Mouse (Mus musculus) testis, adult 2 months (tissue): Measurements from ENCODE around the gene Ubr4. TPM values are rescaled to one million over a fixed set of nuclear protein-coding genes. Genes with fewer than 3 reads are reported as not detected.

ENCODE experiments used
- H3K27ac ChIP-seq: fragments of 200-500 bp; 2 replicates; pipeline ENCODE4 v1.5.1; 2012; ENCODE audit warnings: low read depth, low read length; ENCODE audit not compliant: control insufficient read depth, insufficient read depth
- H3K27me3 ChIP-seq: fragments of 200-500 bp; 2 replicates; pipeline ENCODE4 v1.6.1; 2012; ENCODE audit warnings: mild to moderate bottlenecking, low read length, moderate library complexity; ENCODE audit not compliant: control insufficient read depth, insufficient read depth
- H3K36me3 ChIP-seq: fragments of 200-500 bp; 2 replicates; pipeline ENCODE4 v1.6.1; 2012; ENCODE audit warnings: mild to moderate bottlenecking, low read length; ENCODE audit not compliant: control insufficient read depth, insufficient read depth
- H3K4me1 ChIP-seq: fragments of 200-500 bp; 2 replicates; pipeline ENCODE4 v1.6.1; 2012; ENCODE audit warnings: low read length; ENCODE audit not compliant: control insufficient read depth, insufficient read depth
- H3K4me3 ChIP-seq: fragments of 200-500 bp; 2 replicates; pipeline ENCODE4 v1.5.1; 2012; ENCODE audit warnings: low read depth, mild to moderate bottlenecking, low read length, moderate library complexity, mixed read lengths; ENCODE audit not compliant: control insufficient read depth
- CTCF ChIP-seq: fragments of 200-500 bp; IDR thresholded peaks from 2 replicates; pipeline ENCODE4 v1.5.1; 2012; ENCODE audit warnings: low read depth, mild to moderate bottlenecking, inconsistent platforms, low read length, moderate library complexity; ENCODE audit not compliant: control insufficient read depth, insufficient read depth, insufficient replicate concordance
- POLR2A ChIP-seq: fragments of 200-500 bp; IDR thresholded peaks from 2 replicates; pipeline ENCODE4 v1.6.1; 2012; ENCODE audit warnings: low read depth, mild to moderate bottlenecking, inconsistent platforms, low read length, moderate library complexity; ENCODE audit not compliant: control insufficient read depth
- polyA plus RNA-seq: library from polyadenylated mRNA; depleted of rRNA; stranded (reverse); fragments of >200 nt; gene quantifications from 2 replicates; pipeline ENCODE4 v1.2.3, GENCODE M21; 2012; rRNA removed

Ubr4 gene
- 312 and 351 TPM in 2 replicates for polyA plus RNA-seq

DNA sequence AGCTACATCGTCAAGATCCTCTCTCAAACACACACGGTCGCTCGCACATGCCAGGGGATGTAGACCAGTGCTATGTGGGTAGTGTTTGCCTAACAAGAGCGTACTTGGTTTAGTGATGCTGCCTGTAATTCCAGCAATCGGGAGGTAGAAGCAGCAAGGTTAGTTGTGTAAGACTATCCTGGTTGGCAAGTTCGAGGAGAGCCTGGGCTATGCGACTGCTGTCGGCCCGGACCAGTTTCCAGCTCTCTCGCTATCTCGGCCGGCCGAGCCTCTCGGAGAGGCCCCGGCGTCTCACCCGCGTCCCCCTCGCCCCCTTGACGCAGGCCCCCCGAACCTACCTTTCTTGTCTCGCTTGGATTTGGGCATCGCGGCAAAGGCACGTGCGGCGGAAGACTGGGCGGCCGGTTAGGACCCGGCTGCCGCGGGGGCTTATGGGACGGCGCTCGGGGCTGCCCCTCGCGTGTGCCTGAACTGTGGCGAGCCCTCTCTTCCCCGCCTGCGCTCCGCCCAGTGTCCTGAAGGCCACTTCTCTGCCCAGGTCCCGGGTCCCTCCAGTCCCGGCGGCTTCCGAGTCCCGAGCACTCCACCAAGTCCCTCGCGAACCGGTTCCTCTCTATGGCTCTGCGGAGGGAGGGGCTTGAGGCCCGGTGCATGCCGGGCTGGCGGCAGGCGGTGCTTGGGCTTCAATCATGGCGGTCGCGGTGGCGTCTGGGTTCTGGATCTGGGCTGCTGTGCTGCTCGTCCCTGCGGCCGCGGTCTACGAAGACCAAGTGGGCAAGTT is at the start of gene Ubr4, which contains the start of the genes Mrto4 and Emc1:
Gene Ubr4 (plus strand): TSS at position 679 of the 781 bp plus-strand sequence.
Gene Mrto4 (minus strand): TSS at position 646 of the 781 bp plus-strand sequence.
Gene Emc1 (plus strand): TSS at position 657 of the 781 bp plus-strand sequence.
- TF ChIP-seq POLR2A (peak; percentile 73), CTCF (no peak)
- no peaks in the 10 kb centered on the region for H3K27me3 ChIP-seq
- H3K27ac ChIP-seq, result peak within 1 kb of the TSS; percentile 100
- H3K36me3 ChIP-seq, result peaks cover 2% of the 10 kb centered on the region
- H3K4me1 ChIP-seq, result peaks cover 10% of the 10 kb centered on the region
- H3K4me3 ChIP-seq, result peak within 1 kb of the TSS; percentile 100

DNA sequence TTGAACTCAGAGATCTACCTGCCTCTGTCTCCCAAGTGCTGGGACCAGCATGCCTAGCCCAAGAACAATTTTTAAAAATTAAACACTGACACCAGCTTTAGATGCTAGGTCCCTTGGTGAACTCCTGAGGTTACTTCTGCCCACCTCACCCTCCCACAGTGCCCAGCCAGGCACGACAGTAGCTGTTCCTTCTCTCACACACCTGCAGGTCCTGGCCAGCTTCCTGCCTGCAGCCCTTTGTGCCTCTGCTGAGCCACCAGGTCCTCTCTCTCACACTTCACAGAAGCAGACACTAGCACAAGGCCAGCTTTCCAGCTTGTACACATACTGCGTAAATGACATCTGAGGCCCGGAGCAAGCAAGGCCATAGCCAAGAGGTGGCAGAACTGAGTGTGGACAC is 46.9 kb upstream of the Ubr4 start:
- H3K27ac ChIP-seq, result no peak overlapping the region
- H3K36me3 ChIP-seq, result no peaks in the 10 kb centered on the region; the same call in 1 of the 2 replicates
- no peak overlapping the region for H3K4me3 ChIP-seq
- no peaks in the 10 kb centered on the region for H3K27me3 ChIP-seq
- H3K4me1 ChIP-seq, result peaks cover 10% of the 10 kb centered on the region
- TF ChIP-seq POLR2A, result no peak
- no peak for TF ChIP-seq CTCF

DNA sequence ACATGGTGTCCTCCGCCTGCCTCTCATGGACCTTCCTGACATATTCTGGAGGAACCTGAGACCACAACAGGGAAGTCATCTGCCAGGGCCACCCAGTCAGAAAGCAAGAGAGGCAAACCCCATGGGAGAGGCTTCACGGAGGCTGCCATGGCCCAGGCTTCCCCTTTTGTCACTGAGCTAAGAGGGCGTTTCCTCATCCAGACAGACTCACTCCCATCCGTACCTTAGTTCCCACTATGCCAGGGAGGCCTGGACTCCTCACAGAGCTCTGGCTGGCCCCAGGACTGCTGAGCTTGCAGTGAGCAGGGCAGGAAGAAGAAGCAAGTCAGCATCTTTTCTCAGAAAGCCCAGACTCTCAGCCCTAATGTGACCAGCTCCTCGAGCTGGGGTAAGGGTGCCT is 44.5 kb upstream of the Ubr4 start:
- Histone ChIP-seq H3K27me3 (no peaks in the 10 kb centered on the region), H3K36me3 (no peaks in the 10 kb centered on the region; the same call in 1 of the 2 replicates)
- no peak for TF ChIP-seq CTCF

DNA sequence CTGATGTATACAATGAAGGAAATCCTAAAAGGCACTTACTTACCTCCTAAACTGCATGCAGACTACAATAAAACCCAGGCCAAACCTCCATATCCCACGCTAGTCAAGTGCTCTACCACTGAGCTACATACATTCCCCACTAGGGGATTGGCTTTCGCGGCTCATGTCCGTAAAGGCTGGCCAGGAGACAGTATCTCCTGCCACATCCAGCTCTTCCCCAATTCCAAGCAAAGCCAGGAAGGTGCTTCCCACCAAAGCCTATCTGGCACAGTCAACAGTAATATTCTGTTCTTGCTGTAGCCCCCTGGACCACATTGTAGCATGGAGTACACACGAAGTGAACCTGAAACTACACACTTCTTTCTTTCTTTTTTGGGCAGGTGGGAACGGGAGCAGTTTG is 42.8 kb upstream of the Ubr4 start:
- no peaks in the 10 kb centered on the region; the same call in 1 of the 2 replicates for H3K36me3 ChIP-seq
- H3K4me3 ChIP-seq, result no peak overlapping the region
- peaks cover 14% of the 10 kb centered on the region for H3K4me1 ChIP-seq
- H3K27me3 ChIP-seq, result no peaks in the 10 kb centered on the region
- TF ChIP-seq POLR2A, result no peak
- no peak for TF ChIP-seq CTCF
- H3K27ac ChIP-seq, result no peak overlapping the region

More for the DNA sequence above, 44.5 kb upstream of the Ubr4 start:
- no peak overlapping the region for H3K27ac ChIP-seq
- peaks cover 16% of the 10 kb centered on the region for H3K4me1 ChIP-seq
- H3K4me3 ChIP-seq, result no peak overlapping the region

DNA sequence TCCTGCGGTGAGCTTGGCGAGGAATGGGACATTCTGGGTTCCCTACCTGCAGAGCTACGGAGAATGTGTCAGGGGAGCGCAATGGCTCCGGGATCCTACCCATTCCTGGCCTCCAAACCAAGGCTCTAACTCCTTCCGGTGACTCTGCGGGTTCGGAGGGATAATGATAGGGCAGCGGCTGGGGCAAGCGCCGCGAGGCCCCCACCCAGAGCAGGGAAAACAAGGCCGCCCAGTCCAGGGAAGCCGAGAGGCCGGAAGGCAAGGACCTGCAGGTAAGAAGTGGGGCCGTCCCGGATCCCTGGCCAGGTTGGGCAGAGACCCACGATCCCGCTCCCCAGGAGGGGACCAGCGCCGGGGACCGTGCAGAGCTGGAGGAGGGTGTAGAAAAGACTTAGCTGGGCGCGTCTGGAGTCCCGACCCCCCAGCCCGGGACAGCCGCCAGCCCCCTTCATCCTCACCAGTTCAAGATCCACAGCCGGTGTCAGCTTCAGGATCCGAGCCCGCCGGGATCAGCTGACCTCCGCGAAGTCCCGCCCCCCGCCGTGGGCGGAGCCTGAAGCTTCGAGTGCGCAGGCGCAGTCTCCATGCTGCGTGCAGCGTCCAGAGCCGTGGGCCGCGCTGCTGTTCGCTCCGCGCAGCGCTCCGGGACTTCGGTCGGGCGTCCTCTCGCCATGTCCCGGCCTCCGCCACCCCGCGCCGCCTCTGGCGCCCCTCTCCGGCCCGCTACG is 42.1 kb upstream of the Ubr4 start, which contains the start of the genes Pqlc2 and Akr7a5:
Gene Pqlc2 (minus strand): TSS at position 538 of the 728 bp plus-strand sequence.
Gene Akr7a5 (plus strand): TSS at position 574 of the 728 bp plus-strand sequence.
- Histone ChIP-seq H3K4me3 (peak within 1 kb of the TSS; percentile 97), H3K27ac (peak within 1 kb of the TSS; percentile 78), H3K4me1 (peaks cover 14% of the 10 kb centered on the region), H3K27me3 (no peaks in the 10 kb centered on the region), H3K36me3 (no peaks in the 10 kb centered on the region; the same call in 1 of the 2 replicates)
- TF ChIP-seq CTCF, result no peak
- TF ChIP-seq POLR2A, result peak; percentile 85

DNA sequence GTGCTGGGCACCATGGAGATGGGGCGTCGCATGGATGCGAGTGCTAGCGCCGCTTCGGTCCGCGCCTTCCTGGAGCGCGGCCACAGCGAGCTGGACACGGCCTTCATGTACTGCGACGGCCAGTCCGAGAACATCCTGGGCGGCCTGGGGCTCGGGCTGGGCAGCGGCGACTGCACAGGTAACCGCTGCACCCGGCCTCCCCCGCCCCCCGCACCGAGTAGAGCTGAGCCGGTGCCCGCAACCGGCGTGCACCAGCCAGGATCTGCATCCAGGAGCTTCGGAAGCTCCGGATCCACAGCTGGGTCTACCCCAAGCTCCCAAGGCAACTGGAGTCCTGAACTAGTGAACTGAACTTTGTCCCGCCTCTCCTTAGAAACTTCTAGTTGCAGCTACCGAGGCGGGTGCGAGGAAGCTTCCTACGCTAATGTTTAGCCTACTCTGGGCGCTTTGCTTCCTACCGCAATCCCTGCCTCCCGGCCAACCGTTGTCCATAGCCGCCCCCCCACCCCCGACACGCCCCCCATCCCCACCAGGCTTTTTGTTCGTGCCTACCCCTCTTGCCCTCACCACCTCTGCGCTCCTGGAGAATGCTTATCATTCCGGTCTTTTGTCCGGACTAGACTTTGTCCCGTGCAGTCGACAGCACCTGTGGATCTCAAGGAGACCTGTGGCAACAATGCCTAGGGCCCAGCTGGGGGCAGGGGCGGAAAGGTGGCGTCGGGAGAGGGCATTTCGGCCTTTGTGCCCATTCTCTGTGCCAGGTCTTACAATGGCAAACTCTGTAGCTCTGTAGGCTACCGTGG is 41.3 kb upstream of the Ubr4 start:
- H3K4me3 ChIP-seq, result peak overlapping the region; percentile 97
- H3K4me1 ChIP-seq, result peaks cover 14% of the 10 kb centered on the region
- no peaks in the 10 kb centered on the region; the same call in 1 of the 2 replicates for H3K36me3 ChIP-seq
- TF ChIP-seq CTCF (no peak), POLR2A (no peak)
- H3K27me3 ChIP-seq, result no peaks in the 10 kb centered on the region
- peak overlapping the region; percentile 78 for H3K27ac ChIP-seq
